Mouse (Mus musculus) lung, postnatal 0 days (tissue): Measurements from ENCODE around the gene Onecut3.

ENCODE experiments used
- CTCF ChIP-seq: IDR thresholded peaks from 2 replicates; pipeline ENCODE4 v1.5.1; 2016; ENCODE audit warnings: antibody characterized with exemption, mild to moderate bottlenecking
- EP300 ChIP-seq: IDR thresholded peaks from 2 replicates; pipeline ENCODE4 v1.6.1; 2016; ENCODE audit warnings: antibody characterized with exemption, mild to moderate bottlenecking, control low read depth

DNA sequence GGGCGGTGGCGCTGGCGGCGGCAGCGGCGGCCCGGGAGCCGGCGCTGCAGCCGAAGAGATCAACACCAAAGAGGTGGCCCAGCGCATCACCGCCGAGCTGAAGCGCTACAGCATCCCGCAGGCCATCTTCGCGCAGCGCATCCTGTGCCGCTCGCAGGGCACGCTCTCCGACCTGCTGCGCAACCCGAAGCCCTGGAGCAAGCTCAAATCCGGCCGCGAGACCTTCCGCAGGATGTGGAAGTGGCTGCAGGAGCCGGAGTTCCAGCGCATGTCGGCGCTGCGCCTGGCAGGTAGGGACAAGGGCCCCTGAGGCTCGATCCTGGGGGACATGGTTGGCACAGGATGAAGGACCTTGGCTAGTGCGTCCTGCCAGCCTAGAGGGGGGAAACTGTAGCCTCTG is 1.3 kb downstream of the Onecut3 start:
- TF ChIP-seq CTCF (no peak), EP300 (no peak)
